Mouse (Mus musculus) lung, postnatal 10 days (tissue): ENCODE results near the gene Tas1r1.

ENCODE experiments used
- DNase-seq: peaks from one replicate; pipeline ENCODE4 v3.0.0; 2021

The Tas1r1 gene

DNA sequence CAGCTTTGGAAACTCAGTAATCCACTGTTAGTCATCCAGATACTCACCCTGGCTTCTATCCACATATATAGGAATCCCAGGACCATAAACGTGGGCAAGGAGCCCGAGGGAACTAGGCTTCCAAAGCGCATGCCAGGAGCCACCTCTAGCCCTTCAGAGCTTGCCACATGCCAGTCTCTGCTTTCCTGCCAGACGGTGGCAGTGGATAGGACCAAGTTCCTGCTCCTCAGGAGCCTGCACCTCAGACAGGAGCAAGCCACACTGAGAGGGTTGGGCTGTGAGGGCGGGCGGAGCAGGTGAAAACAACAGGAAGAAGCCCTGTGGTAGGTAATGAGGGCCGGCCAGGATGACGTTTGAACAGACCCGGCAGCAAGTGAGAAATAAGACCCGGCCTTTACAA, 52.5 kb downstream of the Tas1r1 start:
- no peak for DNase-seq

DNA sequence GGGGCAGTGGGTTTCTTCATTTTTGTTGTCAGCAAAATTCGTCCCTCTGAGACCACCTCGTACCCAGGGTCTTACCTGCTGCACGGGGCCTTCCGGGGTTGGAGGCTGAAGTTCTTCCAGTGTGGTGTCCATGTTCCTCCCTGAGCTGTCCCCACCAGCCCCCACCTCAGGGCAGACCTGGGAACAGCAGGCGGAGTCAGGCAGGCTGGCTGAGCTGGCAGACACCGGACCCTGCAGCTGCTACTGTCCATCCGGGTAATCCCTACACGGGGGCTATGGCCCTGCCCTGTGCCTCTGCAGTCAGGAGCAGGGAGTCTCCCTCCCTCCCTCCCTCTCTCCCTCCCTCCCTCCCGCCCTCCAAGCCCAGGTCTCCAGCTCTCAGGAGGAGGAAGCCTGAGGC, 54.8 kb downstream of the Tas1r1 start:
- DNase-seq = peak; percentile 41

DNA sequence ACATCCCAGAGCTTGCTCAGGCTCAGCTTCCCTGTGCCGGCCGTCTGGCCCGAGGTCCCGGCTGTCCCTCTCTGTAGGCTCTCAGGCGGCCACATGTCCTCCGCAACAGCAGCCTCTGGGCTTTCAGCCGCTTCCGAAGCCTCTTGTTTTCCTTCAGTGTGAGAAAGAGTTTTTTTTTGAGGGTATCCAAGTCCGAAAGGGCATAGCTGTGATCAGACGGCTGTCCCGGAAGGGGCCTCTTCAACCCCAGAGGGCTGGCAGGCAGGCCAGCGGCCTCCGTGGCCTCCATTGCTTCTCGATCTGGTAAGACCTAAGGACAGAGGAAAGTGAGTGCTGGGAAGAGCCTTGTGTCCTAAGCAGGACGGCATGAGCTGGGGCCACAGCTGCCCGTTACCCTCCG, 55.3 kb downstream of the Tas1r1 start:
- DNase-seq = no peak

DNA sequence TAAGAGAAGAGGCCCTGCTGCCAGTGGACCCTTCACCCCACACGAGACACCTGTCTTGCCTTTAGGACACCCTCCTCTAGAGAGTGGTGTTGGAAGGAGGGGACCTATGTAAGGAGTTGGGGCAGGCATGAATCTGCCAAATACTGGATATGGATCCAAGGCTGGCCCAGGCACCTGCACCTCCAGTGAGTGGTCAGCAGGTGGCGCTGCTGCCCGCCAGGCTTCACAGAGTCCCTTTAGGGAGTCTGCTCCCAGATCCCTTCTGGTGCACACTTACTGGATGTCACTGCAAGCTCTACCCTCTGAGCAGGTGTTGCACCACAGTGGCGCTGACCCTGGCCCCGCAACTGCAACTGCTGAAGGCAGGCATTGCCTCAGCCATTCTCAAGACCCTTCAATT, 57.0 kb downstream of the Tas1r1 start:
- DNase-seq = peak; percentile 87

DNA sequence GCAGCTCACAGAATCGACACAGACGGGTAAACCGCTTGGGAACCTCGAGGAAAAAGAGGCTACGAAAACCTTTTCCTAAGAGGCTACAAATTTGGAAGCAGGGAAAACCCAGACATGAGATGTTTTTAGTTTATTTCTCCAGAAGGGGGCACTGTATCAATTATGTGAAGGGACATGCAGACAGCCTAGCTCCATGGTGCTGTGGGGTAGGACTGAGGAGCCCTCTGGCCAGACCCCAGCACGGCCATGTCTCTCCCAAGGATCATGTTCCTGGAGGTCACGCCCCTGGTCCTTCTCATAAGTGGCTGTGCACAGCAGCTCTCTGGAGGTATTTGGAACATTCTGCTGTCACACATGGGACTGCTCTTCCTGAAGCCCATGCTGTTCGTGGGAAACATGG, 57.7 kb downstream of the Tas1r1 start:
- DNase-seq = no peak
